Mouse (Mus musculus) brain, embryonic 14.5 days (tissue): ENCODE results near the gene Dpagt1. TPM values are rescaled to one million over a fixed set of nuclear protein-coding genes. Genes with fewer than 3 reads are reported as not detected.

Experiments used
- DNase-seq: peaks from one replicate; pipeline ENCODE4 v3.0.0-alpha.2; 2011; ENCODE audit warnings: low read depth
- CTCF ChIP-seq: fragments of 200-500 bp; IDR thresholded peaks from 2 replicates; pipeline ENCODE4 v1.5.1; 2012; ENCODE audit warnings: inconsistent platforms, mild to moderate bottlenecking, moderate library complexity, borderline replicate concordance; ENCODE audit not compliant: insufficient read depth, insufficient read length; ENCODE audit errors: extremely low read depth
- POLR2A ChIP-seq: fragments of 200-500 bp; IDR thresholded peaks from 2 replicates; pipeline ENCODE4 v1.6.1; 2012; ENCODE audit warnings: mild to moderate bottlenecking, inconsistent platforms, borderline replicate concordance; ENCODE audit not compliant: poor library complexity, insufficient read depth, insufficient read length, severe bottlenecking; ENCODE audit errors: extremely low read depth
- polyA plus RNA-seq: library from polyadenylated mRNA; depleted of rRNA; stranded (reverse); fragments of >200 nt; gene quantifications from 2 replicates; pipeline ENCODE4 v1.2.3, GENCODE M21; 2012; rRNA removed

Dpagt1 gene
- polyA plus RNA-seq, 1 experiment: 47.2 TPM

DNA sequence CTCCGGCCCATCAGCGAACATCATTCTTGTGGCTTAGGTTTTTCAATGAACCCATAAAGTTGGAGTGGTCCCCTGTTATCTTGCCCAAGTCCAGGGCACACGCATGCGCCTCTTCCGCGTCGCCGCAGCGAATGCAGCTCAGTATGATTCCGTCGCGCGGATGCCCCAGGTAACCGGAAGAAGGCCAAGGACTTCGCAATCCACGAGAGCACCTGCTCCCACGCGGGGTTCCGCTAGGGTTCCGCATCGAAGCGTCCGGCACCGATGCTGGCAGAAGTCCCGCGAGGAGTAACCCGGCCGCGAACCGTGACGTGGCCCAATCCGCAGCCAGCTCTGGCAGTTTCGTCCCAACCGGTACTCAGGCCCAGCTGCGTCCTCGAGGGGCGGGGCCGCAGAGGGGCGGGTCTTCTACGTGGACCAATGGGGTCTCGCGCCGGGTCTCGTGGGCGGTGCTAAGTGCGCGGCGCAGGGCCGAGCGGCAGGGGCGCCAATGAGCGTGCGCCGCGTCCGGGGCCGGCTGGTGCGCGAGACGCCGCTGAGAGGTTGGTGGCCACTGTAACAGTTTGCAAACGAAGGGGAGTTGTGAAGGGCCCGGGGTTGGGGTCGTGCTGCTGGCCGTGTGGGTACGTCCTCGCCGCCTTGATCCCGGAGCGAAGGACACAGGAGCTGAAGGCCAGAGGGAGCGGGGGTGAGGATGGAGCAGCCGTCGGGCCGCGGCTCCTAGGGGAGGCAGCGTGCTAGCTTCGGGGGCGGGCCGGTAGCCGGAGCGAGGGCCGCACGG, 53.4 kb downstream of the Dpagt1 start, which contains the start of gene Hyou1:
Hyou1 (plus strand) TSS at position 437 of the 781 bp plus-strand sequence.
- TF ChIP-seq POLR2A (peak; percentile 62), CTCF (peak; percentile 23; the same call in 1 of the 2 replicates)
- peak; percentile 99 for DNase-seq

DNA sequence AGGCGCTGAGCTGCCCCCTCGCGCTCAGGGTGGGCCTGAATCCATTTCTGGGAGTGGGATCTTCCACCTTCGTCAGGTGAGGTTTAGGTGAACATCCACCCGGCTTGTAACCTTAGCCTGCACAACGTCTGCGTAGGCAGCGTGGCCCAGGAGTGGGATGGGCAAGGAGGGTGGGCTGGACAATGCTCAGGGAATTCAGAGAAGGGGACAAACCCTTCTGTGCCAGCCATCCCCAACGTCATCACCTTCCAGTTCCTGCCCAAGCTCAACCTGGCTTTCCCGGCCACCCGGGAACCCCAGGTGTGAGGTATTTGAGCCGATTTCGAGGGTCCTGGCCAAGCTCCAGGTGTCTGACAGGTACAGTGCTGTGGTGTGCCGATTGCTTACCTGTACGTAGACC, 54.0 kb downstream of the Dpagt1 start:
- TF ChIP-seq POLR2A: no peak
- no peak for TF ChIP-seq CTCF
- DNase-seq: no peak

Other genes starting within 250 kb of the Dpagt1 start
- 1.8 and 3.8 TPM in 2 replicates for gene Mfrp, start 224.3 kb upstream of the Dpagt1 start, polyA plus RNA-seq
- 5.2 and 6.8 TPM in 2 replicates for gene C1qtnf5, start 218.8 kb upstream of the Dpagt1 start, polyA plus RNA-seq
- gene Gm49380, start 212.5 kb upstream of the Dpagt1 start, polyA plus RNA-seq: 0.06 and 0.29 TPM in 2 replicates
- gene Rnf26, start 212.5 kb upstream of the Dpagt1 start, polyA plus RNA-seq: 31.4 and 34.7 TPM in 2 replicates
- gene Mcam, start 191.6 kb upstream of the Dpagt1 start, polyA plus RNA-seq: 28.5 and 28.9 TPM in 2 replicates
- 24.5 and 30.7 TPM in 2 replicates for gene Cbl, start 92.0 kb upstream of the Dpagt1 start, polyA plus RNA-seq
- 0.15 TPM in 1 of 2 replicates, not detected in the other for gene Ccdc153, start 85.3 kb upstream of the Dpagt1 start, polyA plus RNA-seq
- gene Pdzd3, start 74.5 kb upstream of the Dpagt1 start, polyA plus RNA-seq: 0.57 and 0.78 TPM in 2 replicates
- gene Nlrx1, start 57.4 kb upstream of the Dpagt1 start, polyA plus RNA-seq: 4.0 and 4.5 TPM in 2 replicates
- gene Abcg4, start 37.4 kb upstream of the Dpagt1 start, polyA plus RNA-seq: 72.9 and 77.1 TPM in 2 replicates
- 44.2 and 47.6 TPM in 2 replicates for gene Hinfp, start 20.3 kb upstream of the Dpagt1 start, polyA plus RNA-seq
- 58.5 and 62.1 TPM in 2 replicates for gene C2cd2l, start 5.7 kb upstream of the Dpagt1 start, polyA plus RNA-seq
- 223 and 342 TPM in 2 replicates for gene H2afx, start 8.7 kb downstream of the Dpagt1 start, polyA plus RNA-seq
- 40.9 and 48.9 TPM in 2 replicates for gene Hmbs, start 18.2 kb downstream of the Dpagt1 start, polyA plus RNA-seq
- gene Vps11, start 35.7 kb downstream of the Dpagt1 start, polyA plus RNA-seq: 33.7 and 40.9 TPM in 2 replicates
- 50.3 and 57.4 TPM in 2 replicates for gene Hyou1, start 53.5 kb downstream of the Dpagt1 start, polyA plus RNA-seq
- 51.8 and 57.7 TPM in 2 replicates for gene Slc37a4, start 70.8 kb downstream of the Dpagt1 start, polyA plus RNA-seq
- gene Rps25, start 81.1 kb downstream of the Dpagt1 start, polyA plus RNA-seq: 566 and 626 TPM in 2 replicates
- 169 and 195 TPM in 2 replicates for gene Trappc4, start 81.6 kb downstream of the Dpagt1 start, polyA plus RNA-seq
- gene Ccdc84, start 92.5 kb downstream of the Dpagt1 start, polyA plus RNA-seq: 47.1 and 59.9 TPM in 2 replicates
- gene Foxr1, start 115.1 kb downstream of the Dpagt1 start, polyA plus RNA-seq: not detected in 2 replicates
- 0.08 TPM in 1 of 2 replicates, not detected in the other for gene Upk2, start 129.0 kb downstream of the Dpagt1 start, polyA plus RNA-seq
- 14.4 and 35.5 TPM in 2 replicates for gene Bcl9l, start 156.8 kb downstream of the Dpagt1 start, polyA plus RNA-seq
- 0.03 and 0.04 TPM in 2 replicates for gene Cxcr5, start 235.9 kb downstream of the Dpagt1 start, polyA plus RNA-seq